Mouse (Mus musculus) brain, embryonic 14.5 days (tissue): ENCODE data around the gene Zdhhc21.

Experiments used
- CTCF ChIP-seq: fragments of 200-500 bp; IDR thresholded peaks from 2 replicates; pipeline ENCODE4 v1.5.1; 2012; ENCODE audit warnings: inconsistent platforms, mild to moderate bottlenecking, moderate library complexity, borderline replicate concordance; ENCODE audit not compliant: insufficient read depth, insufficient read length; ENCODE audit errors: extremely low read depth
- POLR2A ChIP-seq: fragments of 200-500 bp; IDR thresholded peaks from 2 replicates; pipeline ENCODE4 v1.6.1; 2012; ENCODE audit warnings: mild to moderate bottlenecking, inconsistent platforms, borderline replicate concordance; ENCODE audit not compliant: poor library complexity, insufficient read depth, insufficient read length, severe bottlenecking; ENCODE audit errors: extremely low read depth

GRCm38 (mm10) chr4:82895227-82895626, 35.5 kb upstream of the Zdhhc21 start:
- TF ChIP-seq POLR2A (no peak), CTCF (no peak)
